Mouse (Mus musculus): ENCODE results near the gene Cdkn2d. TPM values are rescaled to one million over a fixed set of nuclear protein-coding genes. Genes with fewer than 3 reads are reported as not detected.
"Not testable (repeated sequence)": the region's sequence is repeated elsewhere in the genome, so short reads cannot be mapped to it uniquely, and the experiment has no call there.

Gene Cdkn2d
- polyA plus RNA-seq, 1 experiment: 11.6 TPM

DNA sequence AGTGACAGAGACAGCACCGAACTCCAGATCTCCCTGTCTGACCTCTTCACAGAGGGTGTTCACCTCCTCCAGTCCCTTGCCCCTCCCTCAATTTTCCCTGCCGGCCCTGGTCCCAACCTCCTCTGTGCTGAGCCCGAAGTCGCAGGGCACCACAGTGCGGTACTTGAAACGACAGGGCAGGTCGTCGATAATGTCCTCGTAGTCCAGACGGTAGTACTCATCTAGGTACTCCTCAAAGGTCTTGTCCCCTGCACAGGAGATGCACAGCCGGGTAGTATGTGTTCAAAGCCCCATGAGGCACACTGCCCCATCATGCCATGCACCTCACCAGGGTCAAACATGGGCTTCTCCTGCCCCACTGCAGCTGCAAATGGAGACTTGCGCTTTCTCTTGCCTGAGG lies 15.5 kb downstream of the Cdkn2d start:
- Histone ChIP-seq H3K9me3 (replicated peaks; ENCODE audit: control insufficient read depth, insufficient read depth, low read length, poor library complexity, severe bottlenecking) (no peaks in the 10 kb centered on the region), H3K4me1 (ENCODE audit: control insufficient read depth, insufficient read depth, low read length) (no peaks in the 10 kb centered on the region), H3K9ac (ENCODE audit: low read depth, poor library complexity, severe bottlenecking) (no peak overlapping the region), H3K36me3 (ENCODE audit: control insufficient read depth, insufficient read depth, low read length, poor library complexity, severe bottlenecking) (peaks cover 39% of the 10 kb centered on the region), H3K27ac (ENCODE audit: insufficient read depth, low read length) (no peak overlapping the region), H3K4me3 (ENCODE audit: low read depth, low read length) (no peak overlapping the region), H3K27me3 (ENCODE audit: control insufficient read depth, insufficient read depth, low read length, poor library complexity, severe bottlenecking) (no peaks in the 10 kb centered on the region)
- TF ChIP-seq EP300 (IDR thresholded peaks at IDR 0.05; ENCODE audit: insufficient read depth, low read depth, low read length) (no peak), CTCF (IDR thresholded peaks at IDR 0.05; ENCODE audit: low read depth, low read length) (no peak), POLR2A (IDR thresholded peaks at IDR 0.05; ENCODE audit: insufficient read depth, low read length) (no peak)

DNA sequence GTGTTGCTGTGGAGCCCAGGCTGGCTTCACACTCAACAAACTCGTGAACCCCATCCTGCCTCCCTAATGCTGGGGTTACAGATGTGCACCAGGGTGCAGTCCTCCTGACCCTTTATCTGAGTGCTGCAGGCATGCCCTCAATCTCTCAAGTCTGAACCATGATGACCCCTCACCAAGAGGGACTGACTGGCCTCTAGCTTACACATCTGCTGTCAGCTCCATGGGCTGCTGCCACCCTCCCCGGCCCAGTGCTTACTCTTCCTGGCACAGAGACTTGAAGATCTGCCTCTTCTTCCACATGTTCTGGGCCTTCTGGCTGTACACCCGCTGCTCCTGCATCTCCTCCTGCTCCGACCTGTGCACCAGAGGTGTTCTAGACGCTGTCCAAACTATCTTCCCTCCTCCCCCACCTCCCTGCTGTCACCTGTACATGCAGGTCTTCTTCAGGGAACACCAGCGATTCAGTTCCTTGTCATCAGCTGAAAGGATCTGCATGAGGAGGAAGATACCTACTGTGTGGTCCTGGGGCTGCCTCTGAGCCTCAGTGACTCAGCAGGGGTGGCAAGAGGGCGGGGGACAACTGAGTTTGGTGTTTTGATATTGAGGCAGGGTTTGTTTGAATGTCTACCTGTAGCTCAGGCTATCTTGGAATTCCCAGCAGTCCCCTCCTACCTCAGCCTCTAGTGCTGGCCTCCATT lies 16.0 kb downstream of the Cdkn2d start:
- H3K4me1 ChIP-seq (ENCODE audit: control insufficient read depth, insufficient read depth, low read length): no peaks in the 10 kb centered on the region
- H3K27ac ChIP-seq (ENCODE audit: insufficient read depth, low read length): no peak overlapping the region
- no peak overlapping the region for H3K4me3 ChIP-seq (ENCODE audit: low read depth, low read length)
- TF ChIP-seq POLR2A (IDR thresholded peaks at IDR 0.05; ENCODE audit: insufficient read depth, low read length): no peak
- no peak for TF ChIP-seq CTCF (IDR thresholded peaks at IDR 0.05; ENCODE audit: low read depth, low read length)
- TF ChIP-seq EP300 (IDR thresholded peaks at IDR 0.05; ENCODE audit: insufficient read depth, low read depth, low read length): no peak
- H3K36me3 ChIP-seq (ENCODE audit: control insufficient read depth, insufficient read depth, low read length, poor library complexity, severe bottlenecking): peaks cover 36% of the 10 kb centered on the region
- no peaks in the 10 kb centered on the region for H3K27me3 ChIP-seq (ENCODE audit: control insufficient read depth, insufficient read depth, low read length, poor library complexity, severe bottlenecking)
- no peaks in the 10 kb centered on the region for H3K9me3 ChIP-seq (replicated peaks; ENCODE audit: control insufficient read depth, insufficient read depth, low read length, poor library complexity, severe bottlenecking)
- H3K9ac ChIP-seq (ENCODE audit: low read depth, poor library complexity, severe bottlenecking): no peak overlapping the region

DNA sequence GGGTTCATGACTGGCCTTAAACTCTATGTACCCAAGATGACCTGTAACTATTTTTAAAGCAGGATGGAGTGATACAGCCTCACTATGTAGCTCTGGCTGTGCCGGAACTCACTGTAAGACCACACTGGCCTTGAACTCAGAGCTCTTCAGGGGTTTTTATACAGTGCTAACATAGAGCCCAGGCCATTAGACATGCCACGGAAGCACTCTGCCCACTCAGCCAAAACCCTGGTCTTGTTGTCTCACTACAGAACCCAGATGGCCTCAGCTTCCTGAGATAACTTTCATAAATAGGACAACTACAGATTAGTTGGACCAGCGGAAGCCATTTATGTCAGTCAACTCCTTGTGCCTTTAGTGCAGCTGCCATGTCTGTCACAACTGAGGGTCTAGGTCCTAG lies 16.9 kb downstream of the Cdkn2d start:
- Histone ChIP-seq H3K27me3 (ENCODE audit: control insufficient read depth, insufficient read depth, low read length, poor library complexity, severe bottlenecking) (no peaks in the 10 kb centered on the region), H3K36me3 (ENCODE audit: control insufficient read depth, insufficient read depth, low read length, poor library complexity, severe bottlenecking) (peaks cover 38% of the 10 kb centered on the region), H3K4me1 (ENCODE audit: control insufficient read depth, insufficient read depth, low read length) (no peaks in the 10 kb centered on the region), H3K27ac (ENCODE audit: insufficient read depth, low read length) (no peak overlapping the region), H3K9ac (ENCODE audit: low read depth, poor library complexity, severe bottlenecking) (no peak overlapping the region), H3K9me3 (replicated peaks; ENCODE audit: control insufficient read depth, insufficient read depth, low read length, poor library complexity, severe bottlenecking) (no peaks in the 10 kb centered on the region), H3K4me3 (ENCODE audit: low read depth, low read length) (no peak overlapping the region)
- TF ChIP-seq CTCF (IDR thresholded peaks at IDR 0.05; ENCODE audit: low read depth, low read length) (no peak), EP300 (IDR thresholded peaks at IDR 0.05; ENCODE audit: insufficient read depth, low read depth, low read length) (no peak), POLR2A (IDR thresholded peaks at IDR 0.05; ENCODE audit: insufficient read depth, low read length) (no peak)

DNA sequence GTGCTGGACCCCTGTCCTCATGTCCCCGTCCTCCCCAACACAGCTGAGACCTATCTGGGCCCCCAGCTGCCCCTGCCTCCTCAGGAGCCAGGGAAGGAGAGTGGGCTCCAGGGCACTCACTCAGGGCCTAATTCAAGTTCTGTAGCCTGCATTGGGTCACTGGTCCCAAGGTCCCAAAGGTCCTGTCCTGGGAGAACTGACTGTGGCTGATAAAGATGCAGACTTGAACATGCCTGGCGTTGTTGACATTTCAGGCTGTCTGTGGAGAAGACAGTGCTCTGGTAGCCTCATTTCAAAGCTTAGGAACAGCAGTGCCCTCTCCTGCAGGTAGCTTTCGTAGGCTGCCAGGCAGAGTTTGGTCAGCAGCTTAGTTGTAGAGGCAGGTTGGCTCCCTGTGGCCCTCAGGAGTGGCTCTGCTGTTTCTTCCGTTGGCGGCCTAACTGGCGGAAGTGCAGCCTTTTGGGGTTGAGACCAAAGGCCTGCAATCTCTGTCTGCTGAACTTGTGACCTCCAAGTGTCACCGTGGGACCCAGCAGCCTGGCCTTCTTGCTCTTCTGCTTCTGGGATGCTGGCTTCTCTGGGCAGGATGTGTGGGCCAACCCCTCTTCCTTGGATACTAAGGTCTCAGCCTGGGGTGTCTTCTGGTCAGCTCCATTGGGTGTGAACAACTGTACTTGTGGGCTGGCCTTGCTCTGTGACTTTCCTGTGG lies 17.5 kb downstream of the Cdkn2d start:
- Histone ChIP-seq H3K36me3 (ENCODE audit: control insufficient read depth, insufficient read depth, low read length, poor library complexity, severe bottlenecking) (peaks cover 41% of the 10 kb centered on the region), H3K4me1 (ENCODE audit: control insufficient read depth, insufficient read depth, low read length) (no peaks in the 10 kb centered on the region), H3K27me3 (ENCODE audit: control insufficient read depth, insufficient read depth, low read length, poor library complexity, severe bottlenecking) (no peaks in the 10 kb centered on the region), H3K4me3 (ENCODE audit: low read depth, low read length) (no peak overlapping the region), H3K9me3 (replicated peaks; ENCODE audit: control insufficient read depth, insufficient read depth, low read length, poor library complexity, severe bottlenecking) (no peaks in the 10 kb centered on the region), H3K27ac (ENCODE audit: insufficient read depth, low read length) (no peak overlapping the region), H3K9ac (ENCODE audit: low read depth, poor library complexity, severe bottlenecking) (no peak overlapping the region)
- no peak for TF ChIP-seq CTCF (IDR thresholded peaks at IDR 0.05; ENCODE audit: low read depth, low read length)
- no peak for TF ChIP-seq POLR2A (IDR thresholded peaks at IDR 0.05; ENCODE audit: insufficient read depth, low read length)
- TF ChIP-seq EP300 (IDR thresholded peaks at IDR 0.05; ENCODE audit: insufficient read depth, low read depth, low read length): no peak

DNA sequence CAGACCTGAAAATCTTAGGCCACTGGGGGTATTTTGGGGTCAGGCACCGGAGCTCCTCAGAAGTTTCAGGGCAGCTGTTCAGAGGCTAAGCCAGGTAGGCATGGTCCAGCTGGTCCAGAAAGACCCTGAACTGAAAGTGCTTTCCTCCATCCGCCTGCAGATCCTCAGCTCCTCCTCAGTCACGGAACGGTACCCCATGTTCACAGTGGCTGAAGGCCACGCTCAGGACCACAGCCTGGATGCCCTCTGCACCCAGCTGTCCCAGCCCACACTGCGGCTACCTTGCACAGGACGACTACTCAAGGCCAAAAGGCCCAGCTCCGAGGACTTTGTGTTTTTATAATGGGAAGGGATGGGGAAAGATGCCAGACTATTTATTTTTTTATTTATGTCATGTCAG lies 18.1 kb downstream of the Cdkn2d start:
- H3K4me3 ChIP-seq (ENCODE audit: low read depth, low read length): no peak overlapping the region
- H3K36me3 ChIP-seq (ENCODE audit: control insufficient read depth, insufficient read depth, low read length, poor library complexity, severe bottlenecking): peaks cover 47% of the 10 kb centered on the region
- no peak for TF ChIP-seq EP300 (IDR thresholded peaks at IDR 0.05; ENCODE audit: insufficient read depth, low read depth, low read length)
- TF ChIP-seq CTCF (IDR thresholded peaks at IDR 0.05; ENCODE audit: low read depth, low read length): no peak
- no peak for TF ChIP-seq POLR2A (IDR thresholded peaks at IDR 0.05; ENCODE audit: insufficient read depth, low read length)
- no peaks in the 10 kb centered on the region for H3K4me1 ChIP-seq (ENCODE audit: control insufficient read depth, insufficient read depth, low read length)
- no peaks in the 10 kb centered on the region for H3K9me3 ChIP-seq (replicated peaks; ENCODE audit: control insufficient read depth, insufficient read depth, low read length, poor library complexity, severe bottlenecking)
- H3K27me3 ChIP-seq (ENCODE audit: control insufficient read depth, insufficient read depth, low read length, poor library complexity, severe bottlenecking): no peaks in the 10 kb centered on the region
- H3K9ac ChIP-seq (ENCODE audit: low read depth, poor library complexity, severe bottlenecking): no peak overlapping the region
- H3K27ac ChIP-seq (ENCODE audit: insufficient read depth, low read length): no peak overlapping the region

DNA sequence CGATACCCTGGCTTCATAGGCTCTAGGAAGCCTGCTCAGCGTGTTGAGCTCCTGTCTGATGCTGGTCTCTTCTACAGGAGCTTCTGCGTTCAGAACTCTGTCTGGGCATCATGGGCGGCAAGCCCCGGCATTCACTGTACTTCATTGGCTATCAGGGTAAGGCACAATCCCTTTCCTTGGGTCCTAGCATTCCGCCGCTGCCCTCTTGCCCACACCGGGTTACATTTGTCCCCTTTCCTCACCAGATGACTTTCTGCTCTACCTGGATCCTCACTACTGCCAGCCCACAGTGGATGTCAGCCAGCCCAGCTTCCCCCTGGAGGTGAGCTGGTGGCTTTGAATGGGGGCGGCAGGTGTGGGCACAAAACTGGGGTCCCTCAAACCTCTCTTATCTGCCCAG lies 18.8 kb downstream of the Cdkn2d start:
- no peaks in the 10 kb centered on the region for H3K9me3 ChIP-seq (replicated peaks; ENCODE audit: control insufficient read depth, insufficient read depth, low read length, poor library complexity, severe bottlenecking)
- TF ChIP-seq EP300 (IDR thresholded peaks at IDR 0.05; ENCODE audit: insufficient read depth, low read depth, low read length) (no peak), POLR2A (IDR thresholded peaks at IDR 0.05; ENCODE audit: insufficient read depth, low read length) (no peak), CTCF (IDR thresholded peaks at IDR 0.05; ENCODE audit: low read depth, low read length) (no peak)
- no peak overlapping the region for H3K9ac ChIP-seq (ENCODE audit: low read depth, poor library complexity, severe bottlenecking)
- H3K27ac ChIP-seq (ENCODE audit: insufficient read depth, low read length): no peak overlapping the region
- H3K27me3 ChIP-seq (ENCODE audit: control insufficient read depth, insufficient read depth, low read length, poor library complexity, severe bottlenecking): no peaks in the 10 kb centered on the region
- no peaks in the 10 kb centered on the region for H3K4me1 ChIP-seq (ENCODE audit: control insufficient read depth, insufficient read depth, low read length)
- H3K4me3 ChIP-seq (ENCODE audit: low read depth, low read length): no peak overlapping the region
- peaks cover 48% of the 10 kb centered on the region for H3K36me3 ChIP-seq (ENCODE audit: control insufficient read depth, insufficient read depth, low read length, poor library complexity, severe bottlenecking)

DNA sequence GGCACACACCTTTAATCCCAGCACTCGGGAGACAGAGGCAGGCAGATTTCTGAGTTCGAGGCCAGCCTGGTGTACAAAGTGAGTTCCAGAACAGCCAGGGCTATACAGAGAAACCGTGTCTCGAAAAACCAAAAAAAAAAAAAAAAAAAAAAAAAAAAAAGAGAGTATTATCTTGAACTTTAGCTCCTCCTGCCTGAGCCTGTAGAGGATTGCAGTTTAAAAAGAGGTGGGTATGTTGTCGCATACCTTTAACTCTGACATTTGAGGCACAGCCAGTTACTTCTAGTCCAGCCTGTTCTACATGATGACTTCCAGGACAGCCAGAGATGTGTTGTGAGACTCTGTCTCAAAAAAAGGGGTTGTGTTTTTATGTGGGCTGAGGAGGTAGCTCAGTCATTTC lies 21.6 kb downstream of the Cdkn2d start:
- peaks cover 41% of the 10 kb centered on the region for H3K36me3 ChIP-seq (ENCODE audit: control insufficient read depth, insufficient read depth, low read length, poor library complexity, severe bottlenecking)
- H3K9ac ChIP-seq (ENCODE audit: low read depth, poor library complexity, severe bottlenecking); H3K4me3 ChIP-seq (ENCODE audit: low read depth, low read length); H3K9me3 ChIP-seq (replicated peaks; ENCODE audit: control insufficient read depth, insufficient read depth, low read length, poor library complexity, severe bottlenecking); H3K27me3 ChIP-seq (ENCODE audit: control insufficient read depth, insufficient read depth, low read length, poor library complexity, severe bottlenecking); H3K27ac ChIP-seq (ENCODE audit: insufficient read depth, low read length); H3K4me1 ChIP-seq (ENCODE audit: control insufficient read depth, insufficient read depth, low read length): not testable (repeated sequence)

Data from ES-Bruce4 (cell line).